Mouse (Mus musculus): ENCODE results near the gene Tmem231. TPM values are rescaled to one million over a fixed set of nuclear protein-coding genes. Genes with fewer than 3 reads are reported as not detected.

Tmem231 gene
- polyA plus RNA-seq (2015; fragmentation: Nextera tagmentation; extraction: Ambion mirVana): 20.9 and 22.4 TPM in 2 replicates

DNA sequence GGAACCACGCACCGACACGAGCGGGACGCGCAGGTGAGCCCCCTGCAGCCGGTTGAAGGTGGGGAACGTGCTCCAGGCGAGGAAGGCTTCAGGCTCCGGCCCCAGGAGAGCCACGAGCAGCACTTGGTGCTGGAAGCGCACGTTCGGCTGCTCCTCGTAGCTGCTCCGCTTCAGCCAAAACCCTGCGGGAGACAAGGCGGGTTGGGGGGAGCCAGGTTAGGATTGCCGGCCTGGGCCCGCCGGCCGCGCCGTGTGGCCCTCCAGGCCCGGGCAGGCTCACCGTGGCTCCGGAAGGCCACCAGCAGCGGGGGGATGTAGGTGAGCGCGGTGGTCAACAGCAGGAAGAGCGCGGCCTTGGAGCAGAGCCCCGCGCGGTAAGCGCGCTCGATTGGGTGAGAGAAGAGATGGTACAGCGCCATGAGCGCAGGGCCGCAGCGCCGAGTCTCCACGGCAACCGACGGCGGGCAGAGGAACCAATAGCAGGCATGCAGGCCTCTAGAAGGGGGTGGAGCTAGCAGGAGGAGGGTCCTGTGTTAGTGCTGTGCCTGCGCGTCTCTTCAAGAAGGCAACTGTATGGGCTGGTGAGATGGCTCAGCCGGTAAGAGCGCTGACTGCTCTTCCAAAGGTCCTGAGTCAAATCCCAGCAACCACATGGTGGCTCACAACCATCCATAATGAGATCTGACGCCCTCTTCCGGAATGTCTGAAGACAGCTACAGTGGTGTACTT lies at the start of gene Tmem231:
TSS of gene Tmem231 (minus strand) at position 534 of the 729 bp plus-strand sequence.
- Histone ChIP-seq H3K9me3 (replicated peaks; ENCODE audit: control insufficient read depth, low read length, poor library complexity, severe bottlenecking) (no peaks in the 10 kb centered on the region), H3K27ac (ENCODE audit: low read length) (peak within 1 kb of the TSS; percentile 94), H3K27me3 (ENCODE audit: control insufficient read depth, insufficient read depth, low read depth, low read length) (no peaks in the 10 kb centered on the region), H3K4me3 (ENCODE audit: low read depth, low read length) (peak within 1 kb of the TSS; percentile 78), H3K36me3 (ENCODE audit: control insufficient read depth, insufficient read depth, low read length) (no peaks in the 10 kb centered on the region), H3K9ac (ENCODE audit: low read depth, low read length) (peak within 1 kb of the TSS; percentile 84), H3K4me2 (ENCODE audit: low read length) (peak within 1 kb of the TSS; percentile 87), H3K4me1 (ENCODE audit: control insufficient read depth, insufficient read depth, low read length) (peaks cover 12% of the 10 kb centered on the region)
- under 1% methylated on average over 53 of the region's 53 CpGs for WGBS
- peak; percentile 100 for ATAC-seq

DNA sequence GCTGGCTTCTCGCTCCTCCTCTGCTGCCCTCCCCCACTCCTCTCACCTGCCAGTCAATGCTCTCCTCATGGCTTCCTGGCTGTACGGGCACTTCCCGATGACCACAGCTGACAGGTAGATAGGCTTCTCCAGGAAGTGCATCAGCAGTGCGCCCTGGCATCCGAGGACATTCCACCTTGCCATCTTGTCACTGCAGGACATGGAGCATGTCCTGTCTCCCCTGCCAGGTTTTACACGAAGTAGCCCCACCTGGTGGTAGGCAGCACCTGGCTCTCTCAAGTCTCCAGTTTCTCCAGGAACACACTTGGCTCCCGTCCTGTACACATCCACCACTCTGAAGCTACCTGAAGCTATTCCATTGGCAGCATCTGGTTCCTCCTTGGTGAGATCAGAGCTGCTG lies 48.4 kb upstream of the Tmem231 start:
- Histone ChIP-seq H3K9ac (ENCODE audit: low read depth, low read length) (no peak overlapping the region), H3K27ac (ENCODE audit: low read length) (no peak overlapping the region), H3K9me3 (replicated peaks; ENCODE audit: control insufficient read depth, low read length, poor library complexity, severe bottlenecking) (no peaks in the 10 kb centered on the region), H3K4me1 (ENCODE audit: control insufficient read depth, insufficient read depth, low read length) (no peaks in the 10 kb centered on the region), H3K4me2 (ENCODE audit: low read length) (no peak overlapping the region), H3K27me3 (ENCODE audit: control insufficient read depth, insufficient read depth, low read depth, low read length) (no peaks in the 10 kb centered on the region), H3K4me3 (ENCODE audit: low read depth, low read length) (no peak overlapping the region), H3K36me3 (ENCODE audit: control insufficient read depth, insufficient read depth, low read length) (0 out of 2 replicates have a peak, but pooled peaks cover 6% of the 10 kb centered on the region)
- WGBS: 75% methylated on average over 7 of the region's 7 CpGs
- ATAC-seq: no peak

DNA sequence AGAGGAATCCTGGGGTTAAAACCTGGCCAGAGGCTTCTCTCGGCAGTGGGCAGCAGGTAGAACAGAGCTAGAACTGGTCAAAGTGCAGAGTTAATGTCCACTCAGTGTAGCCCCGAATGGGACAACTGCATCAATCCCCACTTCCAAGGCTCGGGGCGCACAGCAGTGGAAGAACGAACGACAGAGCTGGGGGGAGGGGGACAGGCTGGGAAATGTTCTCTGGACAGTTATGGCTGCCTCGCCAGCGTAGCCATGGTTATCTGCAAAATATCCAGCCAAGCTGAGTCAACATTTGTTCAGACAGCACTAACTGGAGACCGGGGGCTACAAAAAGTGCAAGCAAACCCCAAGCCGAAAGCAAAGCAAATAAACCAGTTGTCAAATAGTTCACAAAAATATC lies 44.5 kb upstream of the Tmem231 start:
- 84% methylated on average over 10 of the region's 10 CpGs for WGBS

DNA sequence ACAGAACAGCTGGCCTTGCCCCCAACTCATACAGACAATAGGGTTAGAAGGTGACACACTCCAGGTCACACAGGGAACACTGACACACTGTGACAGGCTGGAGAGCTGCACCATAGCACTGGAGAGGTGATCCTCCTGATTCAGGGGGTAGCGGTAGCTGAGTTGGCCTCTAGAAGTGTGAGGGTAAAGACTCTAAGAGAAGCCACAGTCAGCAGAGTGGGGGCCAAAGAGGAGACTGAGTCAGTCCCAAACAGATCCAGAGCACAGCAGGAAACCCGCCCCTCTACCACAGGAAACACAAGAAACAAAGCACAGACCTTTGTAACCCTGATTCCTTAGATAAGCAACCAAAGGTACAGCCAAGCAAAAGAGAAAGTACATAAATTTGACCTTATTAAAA lies 42.6 kb upstream of the Tmem231 start:
- no peak overlapping the region for H3K27ac ChIP-seq (ENCODE audit: low read length)
- no peak overlapping the region for H3K4me2 ChIP-seq (ENCODE audit: low read length)
- no peaks in the 10 kb centered on the region for H3K4me1 ChIP-seq (ENCODE audit: control insufficient read depth, insufficient read depth, low read length)
- no peaks in the 10 kb centered on the region for H3K27me3 ChIP-seq (ENCODE audit: control insufficient read depth, insufficient read depth, low read depth, low read length)
- no peak overlapping the region for H3K4me3 ChIP-seq (ENCODE audit: low read depth, low read length)
- H3K9me3 ChIP-seq (replicated peaks; ENCODE audit: control insufficient read depth, low read length, poor library complexity, severe bottlenecking): no peaks in the 10 kb centered on the region
- peaks cover 8% of the 10 kb centered on the region; the same call in 1 of the 2 replicates for H3K36me3 ChIP-seq (ENCODE audit: control insufficient read depth, insufficient read depth, low read length)
- 88% methylated on average over 2 of the region's 2 CpGs for WGBS
- ATAC-seq: no peak
- H3K9ac ChIP-seq (ENCODE audit: low read depth, low read length): no peak overlapping the region

More for the DNA sequence above, 44.5 kb upstream of the Tmem231 start:
- no peaks in the 10 kb centered on the region for H3K27me3 ChIP-seq (ENCODE audit: control insufficient read depth, insufficient read depth, low read depth, low read length)
- no peak for ATAC-seq
- no peak overlapping the region for H3K27ac ChIP-seq (ENCODE audit: low read length)
- peaks cover 10% of the 10 kb centered on the region; the same call in 1 of the 2 replicates for H3K36me3 ChIP-seq (ENCODE audit: control insufficient read depth, insufficient read depth, low read length)
- H3K9ac ChIP-seq (ENCODE audit: low read depth, low read length): no peak overlapping the region
- no peak overlapping the region for H3K4me3 ChIP-seq (ENCODE audit: low read depth, low read length)
- H3K4me1 ChIP-seq (ENCODE audit: control insufficient read depth, insufficient read depth, low read length): no peaks in the 10 kb centered on the region
- H3K4me2 ChIP-seq (ENCODE audit: low read length): no peak overlapping the region
- H3K9me3 ChIP-seq (replicated peaks; ENCODE audit: control insufficient read depth, low read length, poor library complexity, severe bottlenecking): no peaks in the 10 kb centered on the region

DNA sequence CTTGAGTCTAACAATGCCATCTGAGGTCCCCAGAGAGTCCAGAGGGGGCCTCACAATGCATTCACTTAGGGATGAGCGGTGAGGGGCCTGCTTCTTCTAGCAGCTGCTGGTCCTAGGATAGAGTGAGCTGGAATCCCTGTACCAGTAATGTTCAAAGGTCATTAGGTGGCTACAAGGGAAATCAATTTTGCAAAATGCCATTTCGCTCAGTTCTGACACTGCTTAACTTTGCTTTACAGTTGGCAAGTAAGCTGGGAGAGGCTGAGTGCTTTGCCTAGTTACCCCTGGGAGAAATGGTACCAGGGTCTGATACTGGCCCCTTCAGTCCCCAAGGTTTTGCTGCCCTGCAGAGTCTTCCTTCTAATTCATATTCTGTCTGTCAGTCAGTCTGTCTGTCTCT lies 42.0 kb upstream of the Tmem231 start:
- Histone ChIP-seq H3K27me3 (ENCODE audit: control insufficient read depth, insufficient read depth, low read depth, low read length) (no peaks in the 10 kb centered on the region), H3K36me3 (ENCODE audit: control insufficient read depth, insufficient read depth, low read length) (peaks cover 8% of the 10 kb centered on the region; the same call in 1 of the 2 replicates), H3K9ac (ENCODE audit: low read depth, low read length) (no peak overlapping the region), H3K27ac (ENCODE audit: low read length) (no peak overlapping the region), H3K4me3 (ENCODE audit: low read depth, low read length) (no peak overlapping the region), H3K9me3 (replicated peaks; ENCODE audit: control insufficient read depth, low read length, poor library complexity, severe bottlenecking) (no peaks in the 10 kb centered on the region), H3K4me1 (ENCODE audit: control insufficient read depth, insufficient read depth, low read length) (no peaks in the 10 kb centered on the region), H3K4me2 (ENCODE audit: low read length) (no peak overlapping the region)
- ATAC-seq: no peak
- 95% methylated on average over 2 of the region's 2 CpGs for WGBS

DNA sequence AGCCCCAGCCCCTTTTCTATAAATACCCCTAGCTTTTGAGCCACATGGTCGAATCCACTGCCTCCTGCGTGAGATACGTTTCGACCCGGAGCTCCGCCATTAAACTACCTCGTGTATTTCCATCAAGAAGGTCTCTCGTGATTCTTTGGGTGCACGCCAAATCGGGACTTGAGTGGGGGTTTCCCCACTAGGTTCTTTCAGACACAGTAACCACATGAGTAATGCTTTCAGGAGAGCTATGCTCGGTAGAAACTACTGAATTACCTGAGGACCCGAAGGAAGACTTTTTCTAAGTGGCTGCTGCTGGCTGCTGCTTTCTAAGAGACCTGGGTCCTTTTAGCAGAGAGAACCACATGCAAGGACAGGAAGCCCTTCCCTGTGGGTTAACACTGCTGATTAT lies 40.5 kb upstream of the Tmem231 start:
- ATAC-seq: no peak
- no peak overlapping the region for H3K4me3 ChIP-seq (ENCODE audit: low read depth, low read length)
- H3K4me1 ChIP-seq (ENCODE audit: control insufficient read depth, insufficient read depth, low read length): no peaks in the 10 kb centered on the region
- H3K27me3 ChIP-seq (ENCODE audit: control insufficient read depth, insufficient read depth, low read depth, low read length): no peaks in the 10 kb centered on the region
- no peaks in the 10 kb centered on the region for H3K9me3 ChIP-seq (replicated peaks; ENCODE audit: control insufficient read depth, low read length, poor library complexity, severe bottlenecking)
- no peak overlapping the region for H3K4me2 ChIP-seq (ENCODE audit: low read length)
- H3K36me3 ChIP-seq (ENCODE audit: control insufficient read depth, insufficient read depth, low read length): peaks cover 8% of the 10 kb centered on the region; the same call in 1 of the 2 replicates
- no peak overlapping the region for H3K27ac ChIP-seq (ENCODE audit: low read length)
- no peak overlapping the region for H3K9ac ChIP-seq (ENCODE audit: low read depth, low read length)
- WGBS: 96% methylated on average over 12 of the region's 12 CpGs

DNA sequence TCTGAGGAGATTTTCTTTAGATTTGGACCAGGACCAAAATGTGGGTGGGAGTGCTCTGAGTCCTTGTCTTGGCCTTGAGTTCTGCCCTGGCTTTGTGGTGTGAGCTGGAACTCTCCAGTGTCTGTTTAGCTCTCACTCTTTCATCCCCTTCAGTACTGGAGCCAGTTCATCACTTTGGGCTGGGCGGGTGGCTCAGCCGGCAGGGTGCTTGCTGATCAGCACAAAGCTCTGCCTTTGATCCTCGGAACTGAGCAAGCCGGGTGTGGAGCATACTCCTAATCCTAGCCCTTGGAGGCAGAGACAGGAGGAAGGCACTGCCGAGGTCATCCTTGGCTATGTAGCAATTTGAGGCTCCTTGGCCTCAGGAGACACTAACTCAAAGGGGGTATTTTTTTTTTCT lies 35.3 kb upstream of the Tmem231 start:
- Histone ChIP-seq H3K9ac (ENCODE audit: low read depth, low read length) (no peak overlapping the region), H3K9me3 (replicated peaks; ENCODE audit: control insufficient read depth, low read length, poor library complexity, severe bottlenecking) (no peaks in the 10 kb centered on the region), H3K27me3 (ENCODE audit: control insufficient read depth, insufficient read depth, low read depth, low read length) (no peaks in the 10 kb centered on the region), H3K4me2 (ENCODE audit: low read length) (no peak overlapping the region), H3K36me3 (ENCODE audit: control insufficient read depth, insufficient read depth, low read length) (peaks cover 5% of the 10 kb centered on the region; the same call in 1 of the 2 replicates), H3K4me3 (ENCODE audit: low read depth, low read length) (no peak overlapping the region), H3K27ac (ENCODE audit: low read length) (no peak overlapping the region), H3K4me1 (ENCODE audit: control insufficient read depth, insufficient read depth, low read length) (no peaks in the 10 kb centered on the region)
- 17% methylated on average over 5 of the region's 5 CpGs for WGBS
- no peak for ATAC-seq

DNA sequence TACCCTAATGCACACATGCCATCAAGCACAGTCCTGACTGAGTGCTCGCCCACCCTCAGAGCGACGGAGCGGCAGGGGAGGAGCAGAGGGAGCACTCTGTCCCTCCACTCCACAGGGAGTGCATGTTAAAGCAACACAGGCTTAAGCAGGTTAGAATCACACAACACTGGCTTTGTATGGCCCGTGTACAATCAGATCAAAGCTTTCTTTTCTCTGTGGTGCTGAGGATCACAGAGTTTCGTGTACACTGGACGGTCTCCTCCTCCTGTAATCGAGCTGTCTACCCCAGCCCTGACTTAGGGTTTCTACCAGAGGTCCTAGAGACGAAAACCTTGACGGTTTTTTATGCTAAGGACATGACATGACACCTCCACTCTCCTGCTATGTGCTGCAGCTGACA lies 34.9 kb upstream of the Tmem231 start:
- H3K4me1 ChIP-seq (ENCODE audit: control insufficient read depth, insufficient read depth, low read length): no peaks in the 10 kb centered on the region
- 74% methylated on average over 10 of the region's 10 CpGs for WGBS
- H3K9me3 ChIP-seq (replicated peaks; ENCODE audit: control insufficient read depth, low read length, poor library complexity, severe bottlenecking): no peaks in the 10 kb centered on the region
- H3K27me3 ChIP-seq (ENCODE audit: control insufficient read depth, insufficient read depth, low read depth, low read length): no peaks in the 10 kb centered on the region
- no peak overlapping the region for H3K27ac ChIP-seq (ENCODE audit: low read length)
- no peak for ATAC-seq
- H3K4me3 ChIP-seq (ENCODE audit: low read depth, low read length): no peak overlapping the region
- peaks cover 4% of the 10 kb centered on the region; the same call in 1 of the 2 replicates for H3K36me3 ChIP-seq (ENCODE audit: control insufficient read depth, insufficient read depth, low read length)
- no peak overlapping the region for H3K9ac ChIP-seq (ENCODE audit: low read depth, low read length)
- H3K4me2 ChIP-seq (ENCODE audit: low read length): no peak overlapping the region

DNA sequence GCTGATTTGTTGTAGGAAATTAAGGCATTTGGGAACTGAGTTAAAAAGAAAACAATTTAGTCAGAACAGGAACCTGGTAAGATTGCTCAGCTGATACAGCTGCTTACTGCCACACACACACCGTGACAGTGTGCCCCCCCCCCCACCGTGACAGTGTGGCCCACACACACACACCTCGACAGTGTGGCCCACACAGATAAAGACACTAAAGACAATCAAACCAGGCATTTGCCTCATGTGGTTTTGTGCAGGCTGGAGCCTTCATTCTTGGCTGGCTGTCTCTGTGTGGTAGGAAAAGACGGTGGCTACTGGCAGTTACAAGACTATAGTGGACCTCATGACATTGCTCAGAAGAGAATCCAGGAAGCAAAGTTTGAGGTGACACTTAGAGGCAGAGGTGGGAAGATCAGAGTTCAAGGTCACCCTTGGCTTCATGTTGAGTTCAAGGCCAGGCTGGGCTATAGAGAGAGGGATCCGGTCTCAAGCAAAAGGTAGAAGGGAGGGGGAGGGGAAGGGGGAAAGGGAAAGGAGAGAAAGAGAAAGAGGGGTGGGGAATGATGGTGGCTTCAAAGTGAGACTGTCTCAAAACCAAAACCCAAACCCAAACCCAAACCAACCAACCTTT lies 33.7 kb upstream of the Tmem231 start:
- Histone ChIP-seq H3K36me3 (ENCODE audit: control insufficient read depth, insufficient read depth, low read length) (peaks cover 2% of the 10 kb centered on the region; the same call in 1 of the 2 replicates), H3K9ac (ENCODE audit: low read depth, low read length) (no peak overlapping the region), H3K4me2 (ENCODE audit: low read length) (no peak overlapping the region), H3K27me3 (ENCODE audit: control insufficient read depth, insufficient read depth, low read depth, low read length) (no peaks in the 10 kb centered on the region), H3K4me1 (ENCODE audit: control insufficient read depth, insufficient read depth, low read length) (no peaks in the 10 kb centered on the region), H3K9me3 (replicated peaks; ENCODE audit: control insufficient read depth, low read length, poor library complexity, severe bottlenecking) (no peaks in the 10 kb centered on the region), H3K27ac (ENCODE audit: low read length) (no peak overlapping the region), H3K4me3 (ENCODE audit: low read depth, low read length) (no peak overlapping the region)
- WGBS: 84% methylated on average over 5 of the region's 5 CpGs
- no peak for ATAC-seq

Measured in midbrain, embryonic 16.5 days (tissue).